Mouse (Mus musculus) C2C12 (cell line): ENCODE data around the gene Uggt1.
A peak's percentile ranks its signal among the peaks of the same experiment; 100 is the strongest.

Experiments
- CTCF ChIP-seq: IDR thresholded peaks from one replicate; pipeline ENCODE4 v1.5.1; 2011; ENCODE audit not compliant: control insufficient read depth, insufficient read depth, insufficient read length
- FOSL1 ChIP-seq: IDR thresholded peaks from one replicate; pipeline ENCODE4 v1.8.0; 2011; ENCODE audit warnings: mild to moderate bottlenecking, low read length; ENCODE audit not compliant: poor library complexity, insufficient read depth, severe bottlenecking
- MAX ChIP-seq: IDR thresholded peaks from one replicate; pipeline ENCODE4 v1.6.1; 2011; ENCODE audit warnings: mild to moderate bottlenecking, control low read depth
- MYOD1 ChIP-seq: IDR thresholded peaks from one replicate; pipeline ENCODE4 v1.6.1; 2011; ENCODE audit warnings: low read depth; ENCODE audit not compliant: control insufficient read depth, insufficient read length
- USF1 ChIP-seq: IDR thresholded peaks from one replicate; pipeline ENCODE4 v1.6.1; 2011; ENCODE audit warnings: low read depth, mild to moderate bottlenecking, control low read depth, moderate library complexity

DNA sequence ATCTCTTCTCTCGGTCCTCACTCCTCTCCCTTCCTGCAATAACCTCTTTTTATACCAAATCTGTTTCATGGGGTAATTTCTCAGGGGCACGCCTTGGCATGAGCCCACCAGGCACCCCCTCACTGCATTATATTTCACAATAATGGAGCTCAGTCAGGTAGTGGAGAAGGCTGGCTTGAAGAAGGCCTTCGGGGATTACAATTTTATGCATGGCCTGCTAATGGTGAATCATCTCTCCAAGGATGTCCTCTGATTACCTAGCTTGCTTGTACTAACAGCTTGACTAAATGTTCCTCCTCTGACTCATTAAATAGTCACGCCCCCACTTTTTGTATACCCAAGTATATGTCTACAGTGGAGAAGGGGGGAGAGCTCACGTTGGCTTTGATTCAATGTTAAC, 128.0 kb downstream of the Uggt1 start:
- TF ChIP-seq MAX, result no peak
- TF ChIP-seq CTCF, result no peak
- TF ChIP-seq FOSL1, result peak; percentile 68
- no peak for TF ChIP-seq USF1
- no peak for TF ChIP-seq MYOD1
